Mouse (Mus musculus) E14TG2a.4 (cell line): Measurements from ENCODE around the gene Adam10.

Experiments
- CTCF ChIP-seq: conservative IDR thresholded peaks from 2 replicates; pipeline ENCODE4 v1.5.1; 2014; ENCODE audit warnings: low read length
- NANOG ChIP-seq: IDR thresholded peaks from 2 replicates; pipeline ENCODE4 v1.6.1; 2014; ENCODE audit warnings: borderline replicate concordance, low read length, mixed read lengths
- POU5F1 ChIP-seq: IDR thresholded peaks from 2 replicates; pipeline ENCODE4 v1.6.1; 2014; ENCODE audit warnings: low read length, borderline replicate concordance

GRCm38 (mm10) chr9:70669197-70669596 lies 9.6 kb upstream of the Adam10 start:
- no peak for TF ChIP-seq CTCF
- no peak for TF ChIP-seq POU5F1
- no peak for TF ChIP-seq NANOG
